ENCODE assay signal across 7 mouse cellular contexts in genomic region chr5:143180255-143181076, GRCm38 (mm10). TPM values are rescaled to one million over a fixed set of nuclear protein-coding genes. Genes with fewer than 3 reads are reported as not detected.
DNase-seq lines count a peak whose midpoint lies in the region; ATAC-seq and TF ChIP-seq lines count a peak whose summit lies in the region.

Gene Rbak, minus strand, starts transcription at chr5:143180775.
Gene Spdye4b, plus strand, starts transcription at chr5:143181017.

- peak within 1 kb of the TSS; percentile 67 for H3K4me2 ChIP-seq in embryonic facial prominence, embryonic 13.5 days
- peak within 1 kb of the TSS; percentile 83 for H3K4me2 ChIP-seq in limb, embryonic 12.5 days
- H3K4me2 ChIP-seq in midbrain, embryonic 15.5 days = peak within 1 kb of the TSS; percentile 78

- WGBS in embryonic facial prominence, embryonic 13.5 days = under 1% methylated on average over 58 of the region's 58 CpGs
- WGBS in kidney, adult 2 months = under 1% methylated on average over 58 of the region's 58 CpGs
- WGBS in limb, embryonic 12.5 days = under 1% methylated on average over 58 of the region's 58 CpGs
- under 1% methylated on average over 58 of the region's 58 CpGs for whole genome bisulfite sequencing in midbrain, embryonic 15.5 days
- 2% methylated on average over 58 of the region's 58 CpGs for WGBS in spleen, adult 2 months

- peak; percentile 90 for DNase-seq in adrenal gland, postnatal 25 days
- DNase-seq in heart, adult 18-20 months = peak; percentile 93 to 97
- DNase-seq in kidney, adult 2 months = peak; percentile 98
- DNase-seq in spleen, adult 2 months (ENCODE audit: low read depth in 1 of 2, low spot score in 2 of 2) = peak; percentile 68 to 78

- TF ChIP-seq POLR2A in kidney, adult 2 months (IDR thresholded peaks at IDR 0.05; ENCODE audit: low read depth, low read length) = peak; percentile 81
- TF ChIP-seq POLR2A in spleen, adult 2 months (IDR thresholded peaks at IDR 0.05; ENCODE audit: low read depth, low read length) = peak; percentile 74

- H3K36me3 ChIP-seq in embryonic facial prominence, embryonic 13.5 days = peaks cover 31% of the 10 kb centered on the region
- H3K36me3 ChIP-seq in kidney, adult 2 months (ENCODE audit: control insufficient read depth, insufficient read depth, low read length) = peaks cover 2% of the 10 kb centered on the region
- H3K36me3 ChIP-seq in limb, embryonic 12.5 days = peaks cover 31% of the 10 kb centered on the region
- peaks cover 27% of the 10 kb centered on the region for H3K36me3 ChIP-seq in midbrain, embryonic 15.5 days (replicated peaks)
- peaks cover 16% of the 10 kb centered on the region for H3K36me3 ChIP-seq in spleen, adult 2 months (ENCODE audit: control insufficient read depth, insufficient read depth, low read length)

- no peak for TF ChIP-seq CTCF in kidney, adult 2 months (conservative IDR thresholded peaks at IDR 0.05; ENCODE audit: insufficient read depth, insufficient read length, low read depth, low read length)
- TF ChIP-seq CTCF in spleen, adult 2 months (IDR thresholded peaks at IDR 0.05; ENCODE audit: extremely low read depth, insufficient read depth, insufficient read length, insufficient replicate concordance) = no peak

- H3K27me3 ChIP-seq in embryonic facial prominence, embryonic 13.5 days = peaks cover 4% of the 10 kb centered on the region; the same call in 1 of the 2 replicates
- no peaks in the 10 kb centered on the region for H3K27me3 ChIP-seq in kidney, adult 2 months (replicated peaks; ENCODE audit: control insufficient read depth, insufficient read depth, low read length)
- H3K27me3 ChIP-seq in limb, embryonic 12.5 days = no peaks in the 10 kb centered on the region; the same call in 1 of the 2 replicates
- H3K27me3 ChIP-seq in midbrain, embryonic 15.5 days (replicated peaks) = no peaks in the 10 kb centered on the region
- no peaks in the 10 kb centered on the region for H3K27me3 ChIP-seq in spleen, adult 2 months (ENCODE audit: control insufficient read depth, insufficient read depth, low read length)

- H3K4me1 ChIP-seq in embryonic facial prominence, embryonic 13.5 days = peaks cover 12% of the 10 kb centered on the region
- H3K4me1 ChIP-seq in kidney, adult 2 months (ENCODE audit: control insufficient read depth, insufficient read depth, low read length) = no peaks in the 10 kb centered on the region
- H3K4me1 ChIP-seq in limb, embryonic 12.5 days (replicated peaks) = peaks cover 9% of the 10 kb centered on the region
- H3K4me1 ChIP-seq in midbrain, embryonic 15.5 days = peaks cover 14% of the 10 kb centered on the region
- H3K4me1 ChIP-seq in spleen, adult 2 months (ENCODE audit: control insufficient read depth, insufficient read depth, insufficient read length) = no peaks in the 10 kb centered on the region; the same call in 1 of the 2 replicates

- peak; percentile 94 for ATAC-seq in embryonic facial prominence, embryonic 13.5 days (ENCODE audit: insufficient number of reproducible peaks, insufficient read depth, low FRiP score, low TSS enrichment, low read depth)
- peak; percentile 94 for ATAC-seq in limb, embryonic 12.5 days (ENCODE audit: insufficient number of reproducible peaks, insufficient read depth, low FRiP score, low TSS enrichment, low read depth)
- peak; percentile 98 for ATAC-seq in midbrain, embryonic 15.5 days (replicated peaks)

- H3K9ac ChIP-seq in embryonic facial prominence, embryonic 13.5 days = peak within 1 kb of the TSS; percentile 93
- peak within 1 kb of the TSS; percentile 88 for H3K9ac ChIP-seq in limb, embryonic 12.5 days (replicated peaks)
- H3K9ac ChIP-seq in midbrain, embryonic 15.5 days = peak within 1 kb of the TSS; percentile 94

- no peaks in the 10 kb centered on the region for H3K9me3 ChIP-seq in embryonic facial prominence, embryonic 13.5 days
- H3K9me3 ChIP-seq in limb, embryonic 12.5 days = peaks cover 7% of the 10 kb centered on the region; the same call in 1 of the 2 replicates
- no peaks in the 10 kb centered on the region for H3K9me3 ChIP-seq in midbrain, embryonic 15.5 days

- peak within 1 kb of the TSS; percentile 85 for H3K27ac ChIP-seq in embryonic facial prominence, embryonic 13.5 days
- H3K27ac ChIP-seq in kidney, adult 2 months (ENCODE audit: insufficient read depth, low read depth, low read length) = peak within 1 kb of the TSS; percentile 58
- peak within 1 kb of the TSS; percentile 88 for H3K27ac ChIP-seq in limb, embryonic 12.5 days
- peak within 1 kb of the TSS; percentile 87 for H3K27ac ChIP-seq in midbrain, embryonic 15.5 days
- H3K27ac ChIP-seq in spleen, adult 2 months (ENCODE audit: insufficient read depth, low read length) = peak within 1 kb of the TSS; percentile 73

- peak within 1 kb of the TSS; percentile 93 for H3K4me3 ChIP-seq in embryonic facial prominence, embryonic 13.5 days
- peak within 1 kb of the TSS; percentile 83 for H3K4me3 ChIP-seq in kidney, adult 2 months (ENCODE audit: insufficient read depth, low read depth, low read length)
- peak within 1 kb of the TSS; percentile 90 for H3K4me3 ChIP-seq in limb, embryonic 12.5 days (replicated peaks)
- H3K4me3 ChIP-seq in midbrain, embryonic 15.5 days = peak within 1 kb of the TSS; percentile 78
- peak within 1 kb of the TSS; percentile 92 for H3K4me3 ChIP-seq in spleen, adult 2 months (ENCODE audit: extremely low read depth, insufficient read depth, insufficient read length)

RNA-seq across cellular contexts. Expression of gene Rbak, which starts in this region (rescaled TPM):
- total RNA-seq in adrenal gland, postnatal 25 days (2021) = 17.3 and 18.5 TPM in 2 replicates
- polyA plus RNA-seq in embryonic facial prominence, embryonic 13.5 days (2015; fragmentation: Nextera tagmentation; extraction: Ambion mirVana) = 19.0 and 21.2 TPM in 2 replicates
- total RNA-seq in heart, adult 18-20 months (2021) = 1 to 10 TPM; 3.5 to 4.6 TPM
- 2.7 and 2.8 TPM in 2 replicates for polyA plus RNA-seq in kidney, adult 2 months (2012; rRNA removed)
- 19.4 and 21.5 TPM in 2 replicates for polyA plus RNA-seq in limb, embryonic 12.5 days (2016; fragmentation: Nextera tagmentation; extraction: Ambion mirVana)
- 14.9 and 16.1 TPM in 2 replicates for polyA plus RNA-seq in midbrain, embryonic 15.5 days (2015; fragmentation: Nextera tagmentation; extraction: Ambion mirVana)
- polyA plus RNA-seq in spleen, adult 2 months (2012; rRNA removed) = 2.6 and 2.7 TPM in 2 replicates

RNA-seq across cellular contexts. Expression of gene Spdye4b, which starts in this region (rescaled TPM):
- total RNA-seq in adrenal gland, postnatal 25 days (2021) = not detected in 2 replicates
- polyA plus RNA-seq in embryonic facial prominence, embryonic 13.5 days (2015; fragmentation: Nextera tagmentation; extraction: Ambion mirVana) = not detected in 2 replicates
- not detected for total RNA-seq in heart, adult 18-20 months (2021)
- not detected in 2 replicates for polyA plus RNA-seq in kidney, adult 2 months (2012; rRNA removed)
- polyA plus RNA-seq in limb, embryonic 12.5 days (2016; fragmentation: Nextera tagmentation; extraction: Ambion mirVana) = not detected in 2 replicates
- polyA plus RNA-seq in midbrain, embryonic 15.5 days (2015; fragmentation: Nextera tagmentation; extraction: Ambion mirVana) = not detected in 2 replicates
- polyA plus RNA-seq in spleen, adult 2 months (2012; rRNA removed) = not detected in 2 replicates

Comparison
In these comparisons a context has a peak if more than half of its experiments do, and no peak if none do; other contexts are left out.
1. Peak in every context shown above with its lines: DNase-seq, ATAC-seq, H3K4me3 ChIP-seq and H3K27ac ChIP-seq.